Mouse (Mus musculus): Measurements from ENCODE around the gene Vmn2r88. TPM values are rescaled to one million over a fixed set of nuclear protein-coding genes. Genes with fewer than 3 reads are reported as not detected.
"Not testable (repeated sequence)": the region's sequence is repeated elsewhere in the genome, so short reads cannot be mapped to it uniquely, and the experiment has no call there.

Gene Vmn2r88
- not detected in 2 replicates for polyA plus RNA-seq (2015; fragmentation: Nextera tagmentation; extraction: Ambion mirVana)

DNA sequence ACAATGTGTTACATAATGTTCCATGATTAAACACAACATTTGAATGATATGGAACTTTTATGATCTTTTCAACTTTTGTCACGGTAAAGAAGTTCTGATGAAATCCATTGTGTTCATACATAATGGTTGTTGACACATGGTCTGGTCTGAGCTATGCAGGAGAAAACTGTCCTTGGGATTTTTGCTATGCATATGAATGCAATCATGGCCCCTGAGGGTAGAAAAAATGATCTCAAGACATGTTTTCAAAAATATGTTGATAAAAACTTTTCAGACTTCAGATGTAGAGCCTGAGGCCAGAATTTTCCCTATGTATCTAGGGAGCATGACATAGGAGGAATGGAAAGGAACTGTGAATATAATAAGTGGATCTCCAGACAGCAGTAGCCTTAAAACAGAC, at the start of gene Vmn2r88:
Gene Vmn2r88, plus strand, starts transcription at position 301 of the 400 bp plus-strand sequence.
- Histone ChIP-seq H3K4me2 (ENCODE audit: low read length) (no peak within 1 kb of the TSS), H3K9me3 (ENCODE audit: control insufficient read depth, low read length) (no peaks in the 10 kb centered on the region), H3K4me3 (ENCODE audit: low read length) (no peak within 1 kb of the TSS), H3K9ac (ENCODE audit: low read depth, low read length) (no peak within 1 kb of the TSS), H3K4me1 (ENCODE audit: control insufficient read depth, insufficient read depth, low read depth, low read length) (no peaks in the 10 kb centered on the region), H3K27me3 (replicated peaks; ENCODE audit: control insufficient read depth, insufficient read depth, low read length) (no peaks in the 10 kb centered on the region), H3K27ac (ENCODE audit: low read depth, low read length) (no peak within 1 kb of the TSS), H3K36me3 (ENCODE audit: control insufficient read depth, insufficient read depth, low read length) (no peaks in the 10 kb centered on the region)
- no peak for ATAC-seq
- 88% methylated on average over 1 of the region's 1 CpGs for WGBS

DNA sequence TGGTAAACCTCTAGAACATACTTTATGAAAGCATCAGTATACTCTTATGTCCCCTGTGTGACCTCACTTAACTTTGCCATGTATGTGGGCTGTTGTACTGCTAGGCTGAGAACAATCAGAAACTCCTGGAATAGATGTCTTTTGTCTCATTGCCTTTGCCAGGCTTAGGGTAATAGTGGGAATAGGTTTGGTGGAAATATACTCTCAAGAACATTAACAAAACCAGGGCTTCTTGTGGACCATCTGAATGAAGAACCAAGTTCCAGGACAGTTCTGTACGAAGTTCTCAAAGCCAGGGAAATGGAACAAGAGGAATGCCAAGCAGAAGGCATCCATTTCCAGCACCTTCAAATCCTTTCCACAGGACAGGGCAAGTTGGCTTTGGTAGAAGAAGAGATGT, 49.2 kb upstream of the Vmn2r88 start, which contains the start of gene Gm7247:
Gene Gm7247, plus strand, starts transcription at position 301 of the 400 bp plus-strand sequence.
- Histone ChIP-seq H3K9me3 (ENCODE audit: control insufficient read depth, low read length) (no peaks in the 10 kb centered on the region), H3K4me3 (ENCODE audit: low read length) (no peak within 1 kb of the TSS), H3K4me2 (ENCODE audit: low read length) (no peak within 1 kb of the TSS), H3K9ac (ENCODE audit: low read depth, low read length) (no peak within 1 kb of the TSS), H3K4me1 (ENCODE audit: control insufficient read depth, insufficient read depth, low read depth, low read length) (no peaks in the 10 kb centered on the region), H3K36me3 (ENCODE audit: control insufficient read depth, insufficient read depth, low read length) (no peaks in the 10 kb centered on the region), H3K27me3 (replicated peaks; ENCODE audit: control insufficient read depth, insufficient read depth, low read length) (no peaks in the 10 kb centered on the region), H3K27ac (ENCODE audit: low read depth, low read length) (no peak within 1 kb of the TSS)
- no peak for ATAC-seq
- 91% methylated on average over 1 of the region's 1 CpGs for WGBS

GRCm38 (mm10) chr14:51382805-51383204, 27.8 kb upstream of the Vmn2r88 start:
- Histone ChIP-seq H3K36me3 (ENCODE audit: control insufficient read depth, insufficient read depth, low read length) (no peaks in the 10 kb centered on the region), H3K4me2 (ENCODE audit: low read length) (no peak overlapping the region), H3K27me3 (replicated peaks; ENCODE audit: control insufficient read depth, insufficient read depth, low read length) (no peaks in the 10 kb centered on the region), H3K27ac (ENCODE audit: low read depth, low read length) (no peak overlapping the region), H3K9me3 (ENCODE audit: control insufficient read depth, low read length) (peaks cover 9% of the 10 kb centered on the region), H3K4me1 (ENCODE audit: control insufficient read depth, insufficient read depth, low read depth, low read length) (no peaks in the 10 kb centered on the region), H3K9ac (ENCODE audit: low read depth, low read length) (no peak overlapping the region), H3K4me3 (ENCODE audit: low read length) (no peak overlapping the region)
- ATAC-seq = no peak
- 98% methylated on average over 20 of the region's 20 CpGs for WGBS

DNA sequence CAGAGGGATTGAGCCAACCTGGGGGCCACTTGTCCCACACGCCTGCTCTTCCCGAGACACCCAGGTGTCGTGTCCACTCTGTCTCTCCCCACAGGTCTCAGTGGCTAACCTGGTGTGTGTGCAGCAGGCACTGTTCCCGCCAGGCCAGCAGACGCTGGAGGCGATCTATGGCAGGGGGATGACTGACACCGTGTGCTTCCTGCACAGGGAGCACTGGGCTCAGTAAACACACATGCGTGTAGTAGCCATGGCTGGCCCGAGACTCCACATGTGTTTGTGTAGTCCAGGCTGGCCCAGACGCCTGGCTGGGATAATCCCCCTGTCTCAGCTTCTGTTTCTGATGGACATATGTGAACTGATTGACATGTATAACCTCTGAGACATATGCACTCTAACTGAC, 26.3 kb upstream of the Vmn2r88 start:
- no peak overlapping the region for H3K4me2 ChIP-seq (ENCODE audit: low read length)

DNA sequence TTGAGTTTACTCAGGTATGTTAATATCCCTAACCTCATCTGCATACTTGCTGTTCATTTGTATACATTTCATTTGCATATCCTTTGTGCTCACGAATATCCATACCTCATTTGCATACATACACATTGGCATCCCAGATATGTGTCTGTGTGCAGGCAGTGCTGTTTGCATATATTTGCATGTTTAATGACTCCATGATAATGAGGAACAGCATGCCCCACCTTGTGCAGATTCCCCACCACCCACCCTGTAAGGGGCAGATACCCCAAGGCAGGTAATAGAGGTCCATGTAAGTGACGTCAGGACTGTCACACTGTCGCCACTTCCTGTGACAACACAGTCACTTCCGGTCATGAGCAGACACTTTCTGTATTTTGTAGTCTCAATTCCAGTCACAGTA, 24.9 kb upstream of the Vmn2r88 start:
- peak; percentile 64 for ATAC-seq

More for the DNA sequence above, 26.3 kb upstream of the Vmn2r88 start:
- 98% methylated on average over 10 of the region's 10 CpGs for WGBS
- H3K27me3 ChIP-seq (replicated peaks; ENCODE audit: control insufficient read depth, insufficient read depth, low read length) = no peaks in the 10 kb centered on the region
- H3K9ac ChIP-seq (ENCODE audit: low read depth, low read length) = no peak overlapping the region
- H3K4me1 ChIP-seq (ENCODE audit: control insufficient read depth, insufficient read depth, low read depth, low read length) = no peaks in the 10 kb centered on the region
- 0 out of 2 replicates have a peak, but pooled peaks have one; percentile 30 for ATAC-seq
- no peak overlapping the region for H3K4me3 ChIP-seq (ENCODE audit: low read length)
- no peaks in the 10 kb centered on the region for H3K36me3 ChIP-seq (ENCODE audit: control insufficient read depth, insufficient read depth, low read length)
- no peak overlapping the region for H3K27ac ChIP-seq (ENCODE audit: low read depth, low read length)
- peaks cover 9% of the 10 kb centered on the region for H3K9me3 ChIP-seq (ENCODE audit: control insufficient read depth, low read length)

GRCm38 (mm10) chr14:51387768-51388167, 22.9 kb upstream of the Vmn2r88 start:
- peaks cover 6% of the 10 kb centered on the region for H3K9me3 ChIP-seq (ENCODE audit: control insufficient read depth, low read length)
- no peaks in the 10 kb centered on the region for H3K36me3 ChIP-seq (ENCODE audit: control insufficient read depth, insufficient read depth, low read length)
- H3K27ac ChIP-seq (ENCODE audit: low read depth, low read length) = no peak overlapping the region
- H3K27me3 ChIP-seq (replicated peaks; ENCODE audit: control insufficient read depth, insufficient read depth, low read length) = no peaks in the 10 kb centered on the region
- no peak for ATAC-seq
- no peak overlapping the region for H3K4me3 ChIP-seq (ENCODE audit: low read length)
- H3K4me2 ChIP-seq (ENCODE audit: low read length) = no peak overlapping the region
- 98% methylated on average over 8 of the region's 8 CpGs for WGBS
- no peak overlapping the region for H3K9ac ChIP-seq (ENCODE audit: low read depth, low read length)
- H3K4me1 ChIP-seq (ENCODE audit: control insufficient read depth, insufficient read depth, low read depth, low read length) = no peaks in the 10 kb centered on the region

More for the DNA sequence above, 24.9 kb upstream of the Vmn2r88 start:
- H3K27ac ChIP-seq (ENCODE audit: low read depth, low read length) = no peak overlapping the region
- no peak overlapping the region for H3K4me3 ChIP-seq (ENCODE audit: low read length)
- no peak overlapping the region for H3K4me2 ChIP-seq (ENCODE audit: low read length)
- no peaks in the 10 kb centered on the region for H3K27me3 ChIP-seq (replicated peaks; ENCODE audit: control insufficient read depth, insufficient read depth, low read length)
- WGBS = 51% methylated on average over 4 of the region's 4 CpGs
- no peaks in the 10 kb centered on the region for H3K4me1 ChIP-seq (ENCODE audit: control insufficient read depth, insufficient read depth, low read depth, low read length)
- peaks cover 9% of the 10 kb centered on the region for H3K9me3 ChIP-seq (ENCODE audit: control insufficient read depth, low read length)
- no peak overlapping the region for H3K9ac ChIP-seq (ENCODE audit: low read depth, low read length)
- H3K36me3 ChIP-seq (ENCODE audit: control insufficient read depth, insufficient read depth, low read length) = no peaks in the 10 kb centered on the region

DNA sequence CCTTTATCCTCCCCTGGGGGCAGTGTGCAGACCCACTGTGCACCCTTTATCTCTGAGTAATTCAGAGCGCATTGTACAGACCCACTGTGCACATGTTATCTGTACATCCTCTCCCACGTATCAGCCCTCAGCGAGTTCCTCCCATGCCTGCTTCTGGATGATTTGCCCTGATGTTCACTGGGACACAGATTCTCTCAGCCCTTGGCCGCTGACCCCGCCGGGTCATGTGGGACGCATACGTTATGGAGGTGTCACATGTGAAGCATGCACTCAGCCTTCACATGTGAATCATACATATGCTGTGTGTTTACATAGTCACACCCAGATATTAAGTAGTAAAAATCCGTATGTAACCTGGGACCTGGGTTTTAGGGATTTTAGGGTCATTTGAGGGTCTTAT, 22.4 kb upstream of the Vmn2r88 start:
- peaks cover 5% of the 10 kb centered on the region for H3K9me3 ChIP-seq (ENCODE audit: control insufficient read depth, low read length)

DNA sequence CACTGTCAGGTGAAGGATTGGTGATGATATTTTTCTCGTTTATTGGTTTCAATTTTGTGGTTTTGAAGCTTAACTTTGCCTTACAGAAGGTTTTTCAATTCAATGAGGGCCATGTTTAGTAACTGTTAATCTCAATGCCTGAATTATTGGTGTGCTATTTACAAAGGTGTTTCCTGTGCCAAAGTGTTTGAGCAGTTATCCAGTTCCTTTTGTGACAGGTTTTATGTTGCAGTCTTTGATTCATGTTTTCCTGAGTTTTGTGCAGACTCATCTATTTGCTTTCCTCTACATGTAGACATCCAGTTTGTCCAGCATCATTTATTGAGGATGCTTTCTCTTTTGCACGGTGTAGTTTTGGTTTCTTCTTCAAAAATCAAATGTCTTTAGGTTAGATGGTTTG, 13.3 kb downstream of the Vmn2r88 start:
- H3K9me3 ChIP-seq (ENCODE audit: control insufficient read depth, low read length) = 0 out of 2 replicates have a peak, but pooled peaks cover 2% of the 10 kb centered on the region
- WGBS = 73% methylated on average over 2 of the region's 2 CpGs
- H3K4me2 ChIP-seq (ENCODE audit: low read length) = no peak overlapping the region
- no peaks in the 10 kb centered on the region for H3K36me3 ChIP-seq (ENCODE audit: control insufficient read depth, insufficient read depth, low read length)
- H3K27me3 ChIP-seq (replicated peaks; ENCODE audit: control insufficient read depth, insufficient read depth, low read length) = no peaks in the 10 kb centered on the region
- H3K9ac ChIP-seq (ENCODE audit: low read depth, low read length) = no peak overlapping the region
- H3K4me1 ChIP-seq (ENCODE audit: control insufficient read depth, insufficient read depth, low read depth, low read length) = no peaks in the 10 kb centered on the region
- no peak for ATAC-seq
- no peak overlapping the region for H3K27ac ChIP-seq (ENCODE audit: low read depth, low read length)
- H3K4me3 ChIP-seq (ENCODE audit: low read length) = no peak overlapping the region

More for the DNA sequence above, 22.4 kb upstream of the Vmn2r88 start:
- ATAC-seq = no peak
- WGBS = 96% methylated on average over 9 of the region's 9 CpGs
- H3K36me3 ChIP-seq (ENCODE audit: control insufficient read depth, insufficient read depth, low read length) = no peaks in the 10 kb centered on the region
- H3K4me3 ChIP-seq (ENCODE audit: low read length) = no peak overlapping the region
- no peak overlapping the region for H3K27ac ChIP-seq (ENCODE audit: low read depth, low read length)
- no peak overlapping the region for H3K4me2 ChIP-seq (ENCODE audit: low read length)
- no peaks in the 10 kb centered on the region for H3K4me1 ChIP-seq (ENCODE audit: control insufficient read depth, insufficient read depth, low read depth, low read length)
- no peak overlapping the region for H3K9ac ChIP-seq (ENCODE audit: low read depth, low read length)
- no peaks in the 10 kb centered on the region for H3K27me3 ChIP-seq (replicated peaks; ENCODE audit: control insufficient read depth, insufficient read depth, low read length)

DNA sequence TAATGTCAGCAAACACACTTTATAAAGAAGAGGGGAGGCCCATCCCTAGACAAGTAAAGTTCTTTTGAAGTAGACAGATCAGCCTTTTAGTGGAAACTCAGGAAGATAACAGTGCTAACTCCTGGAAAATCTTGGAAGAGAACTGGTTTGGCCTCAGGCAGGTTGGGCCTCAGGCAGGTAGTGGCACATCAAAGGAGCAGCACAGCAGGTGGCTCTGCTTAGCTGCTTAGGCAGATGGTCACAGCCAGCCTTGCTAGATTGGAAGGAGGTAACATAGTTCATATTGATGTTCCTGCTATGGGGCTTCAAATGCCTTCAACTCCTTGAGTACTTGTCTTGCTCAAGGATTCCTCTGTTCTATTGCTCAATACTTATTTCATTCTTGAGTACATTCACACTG, 19.5 kb downstream of the Vmn2r88 start:
- not testable (repeated sequence) for ATAC-seq; H3K4me2 ChIP-seq (ENCODE audit: low read length); H3K4me1 ChIP-seq (ENCODE audit: control insufficient read depth, insufficient read depth, low read depth, low read length); H3K4me3 ChIP-seq (ENCODE audit: low read length); H3K36me3 ChIP-seq (ENCODE audit: control insufficient read depth, insufficient read depth, low read length); H3K27ac ChIP-seq (ENCODE audit: low read depth, low read length); H3K27me3 ChIP-seq (replicated peaks; ENCODE audit: control insufficient read depth, insufficient read depth, low read length); H3K9ac ChIP-seq (ENCODE audit: low read depth, low read length)
- peaks cover 10% of the 10 kb centered on the region; the same call in 1 of the 2 replicates for H3K9me3 ChIP-seq (ENCODE audit: control insufficient read depth, low read length)

DNA sequence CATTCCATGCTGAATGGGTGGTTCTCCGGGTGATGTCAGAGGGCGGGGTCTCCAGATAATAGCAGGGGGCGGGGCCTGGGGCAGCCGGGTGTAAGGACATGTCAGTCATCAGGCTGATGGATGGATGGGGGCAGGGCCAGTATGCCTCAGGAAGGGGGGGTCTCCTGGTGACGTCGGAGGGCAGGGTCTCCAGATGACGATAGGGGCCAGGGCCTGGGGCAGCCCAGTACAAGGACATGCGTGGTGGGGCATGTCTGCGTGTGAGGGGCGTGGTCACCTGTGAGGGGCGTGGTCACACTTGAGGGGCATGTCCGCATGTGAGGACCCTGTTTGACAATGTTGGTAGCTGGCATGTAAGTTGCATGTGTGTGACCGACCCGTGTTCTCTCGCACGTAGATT, 23.9 kb downstream of the Vmn2r88 start:
- Histone ChIP-seq H3K4me1 (ENCODE audit: control insufficient read depth, insufficient read depth, low read depth, low read length) (no peaks in the 10 kb centered on the region), H3K9me3 (ENCODE audit: control insufficient read depth, low read length) (peaks cover 14% of the 10 kb centered on the region), H3K27ac (ENCODE audit: low read depth, low read length) (no peak overlapping the region), H3K27me3 (replicated peaks; ENCODE audit: control insufficient read depth, insufficient read depth, low read length) (no peaks in the 10 kb centered on the region), H3K4me2 (ENCODE audit: low read length) (no peak overlapping the region), H3K4me3 (ENCODE audit: low read length) (no peak overlapping the region), H3K9ac (ENCODE audit: low read depth, low read length) (no peak overlapping the region), H3K36me3 (ENCODE audit: control insufficient read depth, insufficient read depth, low read length) (no peaks in the 10 kb centered on the region)
- 90% methylated on average over 16 of the region's 16 CpGs for WGBS
- no peak for ATAC-seq
